Mouse (Mus musculus): ENCODE results near the gene Aplp1.

GRCm38 (mm10) chr7:30456911-30457628, 11.7 kb upstream of the Aplp1 start:
- TF ChIP-seq CTCF (IDR thresholded peaks at IDR 0.05; ENCODE audit: low read depth) (no peak), EP300 (IDR thresholded peaks at IDR 0.05; ENCODE audit: low read depth) (no peak)
